Mouse (Mus musculus) MEL (cell line): ENCODE results near the gene Mdk. TPM values are rescaled to one million over a fixed set of nuclear protein-coding genes. Genes with fewer than 3 reads are reported as not detected.

Source experiments
- DNase-seq: peaks from one replicate; pipeline ENCODE4 v3.0.0; 2011; ENCODE audit warnings: low read depth, low spot score
- H3K27ac ChIP-seq: 2 replicates; pipeline ENCODE4 v1.5.1; 2012; ENCODE audit warnings: low read depth, mild to moderate bottlenecking, control low read depth, low read length, moderate library complexity; ENCODE audit not compliant: control insufficient read depth
- H3K27me3 ChIP-seq, 2 experiments: fragments of 150-350 bp in 1 of 2; sonication (generic) in 1 of 2; 2 replicates each; pipeline ENCODE4 v1.6.1; 2012; ENCODE audit warnings: low read length in 2 of 2, mild to moderate bottlenecking in 2 of 2, improper control_type of control experiment in 1 of 2, moderate library complexity in 1 of 2; ENCODE audit not compliant: insufficient read depth in 2 of 2, control insufficient read depth in 1 of 2
- H3K36me3 ChIP-seq, 2 experiments: 2 replicates each; pipeline ENCODE4 v1.6.1; 2012 to 2014; ENCODE audit warnings: low read length in 2 of 2, improper control_type of control experiment in 1 of 2, inconsistent platforms in 1 of 2, mild to moderate bottlenecking in 1 of 2; ENCODE audit not compliant: insufficient read depth in 2 of 2, control insufficient read depth in 1 of 2
- H3K4me1 ChIP-seq, 2 experiments: fragments of 150-350 bp in 1 of 2; sonication (generic) in 1 of 2; 2 replicates each; pipeline ENCODE4 v1.6.1; 2012; ENCODE audit warnings: low read length in 2 of 2, improper control_type of control experiment in 1 of 2, mild to moderate bottlenecking in 1 of 2; ENCODE audit not compliant: insufficient read depth in 2 of 2, control insufficient read depth in 1 of 2
- H3K4me3 ChIP-seq, 2 experiments: fragments of 150-350 bp in 1 of 2; sonication (generic) in 1 of 2; 2 replicates each; pipeline ENCODE4 v1.5.1; 2012; ENCODE audit warnings: low read depth in 2 of 2, low read length in 2 of 2, mild to moderate bottlenecking in 2 of 2, moderate library complexity in 2 of 2, control low read depth in 1 of 2, improper control_type of control experiment in 1 of 2; ENCODE audit not compliant: control insufficient read depth in 1 of 2, insufficient read depth in 1 of 2
- H3K79me2 ChIP-seq: 2 replicates; pipeline ENCODE4 v1.6.1; 2012; ENCODE audit warnings: mild to moderate bottlenecking, low read length, moderate library complexity; ENCODE audit not compliant: control insufficient read depth, poor library complexity, insufficient read depth
- H3K9ac ChIP-seq: 2 replicates; pipeline ENCODE4 v1.6.1; 2012; ENCODE audit warnings: low read depth, mild to moderate bottlenecking, control low read depth, low read length, moderate library complexity; ENCODE audit not compliant: control insufficient read depth, poor library complexity, severe bottlenecking
- H3K9me3 ChIP-seq: fragments of 150-350 bp; sonication (generic); replicated peaks from 2 replicates; pipeline ENCODE4 v1.6.1; 2012; ENCODE audit warnings: mild to moderate bottlenecking, low read length, improper control_type of control experiment, moderate library complexity; ENCODE audit not compliant: insufficient read depth
- BHLHE40 ChIP-seq: IDR thresholded peaks from 2 replicates; pipeline ENCODE4 v1.6.1; 2012; ENCODE audit warnings: low read depth, mild to moderate bottlenecking, inconsistent platforms, low read length, improper control_type of control experiment, borderline replicate concordance
- CHD1 ChIP-seq: IDR thresholded peaks from 2 replicates; pipeline ENCODE4 v1.6.1; 2012; ENCODE audit warnings: low read depth, mild to moderate bottlenecking, inconsistent platforms, low read length, improper control_type of control experiment
- CHD2 ChIP-seq: IDR thresholded peaks from 2 replicates; pipeline ENCODE4 v1.6.1; 2011; ENCODE audit warnings: low read length, improper control_type of control experiment
- CTCF ChIP-seq, 3 experiments: IDR thresholded peaks in 2 of 3; conservative IDR thresholded peaks in 1 of 3; 2 replicates each; pipeline ENCODE4 v1.5.1; 2011 to 2012; ENCODE audit warnings: low read length in 3 of 3, low read depth in 2 of 3, mild to moderate bottlenecking in 2 of 3, improper control_type of control experiment in 1 of 3, inconsistent platforms in 1 of 3, mixed read lengths in 1 of 3, moderate library complexity in 1 of 3; ENCODE audit not compliant: control insufficient read depth in 1 of 3, insufficient read depth in 1 of 3, poor library complexity in 1 of 3, severe bottlenecking in 1 of 3
- ELF1 ChIP-seq: IDR thresholded peaks from 2 replicates; pipeline ENCODE4 v1.6.1; 2014; ENCODE audit warnings: low read depth, mild to moderate bottlenecking, inconsistent platforms, low read length, improper control_type of control experiment, moderate library complexity
- EP300 ChIP-seq, 2 experiments: IDR thresholded peaks; 2 replicates each; pipeline ENCODE4 v1.6.1; 2011; ENCODE audit warnings: improper control_type of control experiment in 2 of 2, low read length in 2 of 2, low read depth in 1 of 2, mild to moderate bottlenecking in 1 of 2
- ETS1 ChIP-seq: IDR thresholded peaks from 2 replicates; pipeline ENCODE4 v1.6.1; 2012; ENCODE audit warnings: low read depth, mild to moderate bottlenecking, inconsistent platforms, low read length, improper control_type of control experiment, moderate library complexity
- GATA1 ChIP-seq: IDR thresholded peaks from 2 replicates; pipeline ENCODE4 v1.6.1; 2011; ENCODE audit warnings: low read depth, low read length, improper control_type of control experiment
- HCFC1 ChIP-seq: IDR thresholded peaks from 2 replicates; pipeline ENCODE4 v1.6.1; 2012; ENCODE audit warnings: low read depth, mild to moderate bottlenecking, inconsistent platforms, low read length, improper control_type of control experiment, moderate library complexity
- KAT2A ChIP-seq: conservative IDR thresholded peaks from 2 replicates; pipeline ENCODE4 v1.6.1; 2012; ENCODE audit warnings: low read depth, low read length, improper control_type of control experiment, inconsistent platforms
- MAFK ChIP-seq: IDR thresholded peaks from 2 replicates; pipeline ENCODE4 v1.6.1; 2011; ENCODE audit warnings: low read depth, mild to moderate bottlenecking, low read length, improper control_type of control experiment, borderline replicate concordance
- MAX ChIP-seq: IDR thresholded peaks from 2 replicates; pipeline ENCODE4 v1.6.1; 2011; ENCODE audit warnings: low read length, improper control_type of control experiment
- MAZ ChIP-seq: IDR thresholded peaks from 2 replicates; pipeline ENCODE4 v1.6.1; 2012; ENCODE audit warnings: low read depth, mild to moderate bottlenecking, inconsistent platforms, low read length, improper control_type of control experiment
- MEF2A ChIP-seq: IDR thresholded peaks from 2 replicates; pipeline ENCODE4 v1.6.1; 2014; ENCODE audit warnings: low read depth, mild to moderate bottlenecking, inconsistent platforms, low read length, improper control_type of control experiment; ENCODE audit not compliant: poor library complexity, insufficient replicate concordance, severe bottlenecking; ENCODE audit errors: extremely low read depth
- MYB ChIP-seq: IDR thresholded peaks from 2 replicates; pipeline ENCODE4 v1.6.1; 2011; ENCODE audit warnings: mild to moderate bottlenecking, low read depth, low read length, improper control_type of control experiment
- MYC ChIP-seq: IDR thresholded peaks from 2 replicates; pipeline ENCODE4 v1.6.1; 2011; ENCODE audit warnings: low read depth, mild to moderate bottlenecking, low read length, improper control_type of control experiment, moderate library complexity
- NELFE ChIP-seq: IDR thresholded peaks from 2 replicates; pipeline ENCODE4 v1.6.1; 2011; ENCODE audit warnings: low read depth, low read length, improper control_type of control experiment
- POLR2A ChIP-seq, 2 experiments: IDR thresholded peaks; 2 replicates each; pipeline ENCODE4 v1.6.1; 2011 to 2012; ENCODE audit warnings: low read length in 2 of 2, mild to moderate bottlenecking in 2 of 2, control low read depth in 1 of 2, improper control_type of control experiment in 1 of 2, low read depth in 1 of 2, moderate library complexity in 1 of 2; ENCODE audit not compliant: control insufficient read depth in 1 of 2, insufficient read depth in 1 of 2, poor library complexity in 1 of 2
- POLR2AphosphoS2 ChIP-seq: IDR thresholded peaks from 2 replicates; pipeline ENCODE4 v1.6.1; 2011; ENCODE audit warnings: low read length, improper control_type of control experiment
- POLR2AphosphoS5 ChIP-seq: IDR thresholded peaks from 2 replicates; pipeline ENCODE4 v1.6.1; 2012; ENCODE audit warnings: low read depth, borderline replicate concordance, mild to moderate bottlenecking, inconsistent platforms, low read length, moderate library complexity, mixed read lengths
- RAD21 ChIP-seq: IDR thresholded peaks from 2 replicates; pipeline ENCODE4 v1.6.1; 2011; ENCODE audit warnings: mild to moderate bottlenecking, low read depth, low read length, improper control_type of control experiment
- RCOR1 ChIP-seq: IDR thresholded peaks from 2 replicates; pipeline ENCODE4 v1.6.1; 2012; ENCODE audit warnings: low read depth, mild to moderate bottlenecking, inconsistent platforms, low read length, improper control_type of control experiment
- SIN3A ChIP-seq: IDR thresholded peaks from 2 replicates; pipeline ENCODE4 v1.6.1; 2012; ENCODE audit warnings: low read length, improper control_type of control experiment, inconsistent platforms
- TAL1 ChIP-seq: IDR thresholded peaks from 2 replicates; pipeline ENCODE4 v1.6.1; 2012; ENCODE audit warnings: mild to moderate bottlenecking, inconsistent platforms, low read length, moderate library complexity, mixed read lengths
- TBP ChIP-seq: IDR thresholded peaks from 2 replicates; pipeline ENCODE4 v1.8.0; 2011; ENCODE audit warnings: low read depth, low read length, improper control_type of control experiment
- ZMIZ1 ChIP-seq: IDR thresholded peaks from 2 replicates; pipeline ENCODE4 v1.6.1; 2012; ENCODE audit warnings: low read depth, mild to moderate bottlenecking, inconsistent platforms, low read length, improper control_type of control experiment, moderate library complexity
- polyA plus RNA-seq, 2 experiments: library from polyadenylated mRNA; stranded (reverse) in 1 of 2; unstranded in 1 of 2; fragments of >175 nt in 1 of 2; fragments of >200 nt in 1 of 2; gene quantifications; 2 replicates each; pipeline versions ENCODE4 v1.2.1 to v1.2.4; 2012; ENCODE audit warnings: low replicate concordance in 2 of 2, low read depth in 1 of 2; ENCODE audit not compliant: insufficient read length in 2 of 2, insufficient read depth in 1 of 2, missing spikeins in 1 of 2
- total RNA-seq: library from RNA; depleted of rRNA; stranded (reverse); fragments of 300-350 nt; gene quantifications from 2 replicates; pipeline ENCODE4 v1.2.3, GENCODE M21; 2012

Gene Mdk
- total and polyA plus RNA-seq, 3 experiments = 0.19 to 3.4 TPM; not detected in 1

GRCm38 (mm10) chr2:91953825-91954224 lies 21.7 kb upstream of the Mdk start:
- peaks cover 16 to 54% of the 10 kb centered on the region in 2 experiments for H3K4me1 ChIP-seq
- H3K9me3 ChIP-seq = no peaks in the 10 kb centered on the region
- H3K27ac ChIP-seq = no peak overlapping the region
- DNase-seq = no peak
- H3K79me2 ChIP-seq = peaks cover 35% of the 10 kb centered on the region
- H3K9ac ChIP-seq = no peak overlapping the region
- H3K27me3 ChIP-seq = no peaks in the 10 kb centered on the region
- TF ChIP-seq POLR2AphosphoS2 (no peak), MAFK (no peak), CHD1 (no peak), ELF1 (no peak), BHLHE40 (no peak), KAT2A (no peak), GATA1 (no peak), MEF2A (no peak), HCFC1 (no peak), SIN3A (no peak), POLR2AphosphoS5 (no peak), RAD21 (no peak), RCOR1 (no peak)
- peaks cover 0 to 38% of the 10 kb centered on the region in 2 experiments; a peak in 3 of 4 replicates for H3K36me3 ChIP-seq
- H3K4me3 ChIP-seq = no peak overlapping the region

GRCm38 (mm10) chr2:91950275-91951085 lies 18.4 kb upstream of the Mdk start:
- Histone ChIP-seq H3K4me3 (peak overlapping the region; percentile 61 to 90), H3K9me3 (no peaks in the 10 kb centered on the region), H3K79me2 (peaks cover 52% of the 10 kb centered on the region), H3K27ac (peak overlapping the region; percentile 94), H3K9ac (peak overlapping the region; percentile 80), H3K36me3 (peaks cover 0 to 30% of the 10 kb centered on the region in 2 experiments; a peak in 2 of 4 replicates), H3K4me1 (peaks cover 15 to 45% of the 10 kb centered on the region in 2 experiments; a peak in 3 of 4 replicates), H3K27me3 (no peaks in the 10 kb centered on the region)
- DNase-seq = peak; percentile 92
- TF ChIP-seq MAX (0 out of 2 replicates have a peak, but pooled peaks have one; percentile 27), NELFE (peak; percentile 42; the same call in 1 of the 2 replicates), RCOR1 (0 out of 2 replicates have a peak, but pooled peaks have one; percentile 5), MAZ (peak; percentile 62; the same call in 1 of the 2 replicates), EP300 (IDR thresholded peaks at IDR 0.05; ENCODE audit: low read depth in 1 of 2, low read length in 2 of 2) (peak in 1 of 2 experiments; percentile 42; a peak in 3 of 4 replicates), TBP (peak; percentile 23; the same call in 1 of the 2 replicates), CTCF (IDR thresholded peaks at IDR 0.05 in 2 of 3, conservative IDR thresholded peaks at IDR 0.05 in 1 of 3; ENCODE audit: control insufficient read depth in 1 of 3, insufficient read depth in 1 of 3, low read depth in 2 of 3, low read length in 3 of 3, poor library complexity in 1 of 3, severe bottlenecking in 1 of 3) (no peak), POLR2A (IDR thresholded peaks at IDR 0.05; ENCODE audit: control insufficient read depth in 1 of 2, insufficient read depth in 1 of 2, low read depth in 1 of 2, low read length in 2 of 2, poor library complexity in 1 of 2) (peak in 1 of 2 experiments; percentile 68; a peak in 2 of 4 replicates), HCFC1 (peak; percentile 57), ETS1 (0 out of 2 replicates have a peak, but pooled peaks have one; percentile 28), MYB (peak; percentile 65), TAL1 (no peak), ZMIZ1 (no peak; the same call in 1 of the 2 replicates), MYC (no peak; the same call in 1 of the 2 replicates), MAFK (no peak), SIN3A (peak; percentile 75), CHD2 (peak; percentile 34)
